Mouse (Mus musculus) cerebellum, adult 18-20 months (tissue): ENCODE measurements around the gene Reep3.

Experiments
- DNase-seq, 2 experiments: peaks; one replicate each; pipeline ENCODE4 v3.0.0; 2021

Gene Reep3

GRCm38 (mm10) chr10:67109635-67110034, 12.9 kb upstream of the Reep3 start:
- no peak for DNase-seq

GRCm38 (mm10) chr10:67108096-67108495, 11.4 kb upstream of the Reep3 start:
- no peak for DNase-seq

GRCm38 (mm10) chr10:67107017-67107761, 10.4 kb upstream of the Reep3 start:
- DNase-seq, result peak in 1 of 2 experiments; percentile 50

GRCm38 (mm10) chr10:67106400-67106799, 9.7 kb upstream of the Reep3 start:
- no peak for DNase-seq

- peak; percentile 76 to 83 for DNase-seq
Observed at GRCm38 (mm10) chr10:67105331-67106217, 8.8 kb upstream of the Reep3 start.

GRCm38 (mm10) chr10:67104543-67104942, 7.8 kb upstream of the Reep3 start:
- DNase-seq, result no peak

- DNase-seq, result peak; percentile 66 to 72
Observed at GRCm38 (mm10) chr10:67100831-67101251, 4.1 kb upstream of the Reep3 start.

GRCm38 (mm10) chr10:67100011-67100661, 3.4 kb upstream of the Reep3 start:
- DNase-seq, result peak; percentile 49 to 59

GRCm38 (mm10) chr10:67099183-67099929, 2.6 kb upstream of the Reep3 start:
- DNase-seq, result peak in 1 of 2 experiments; percentile 50

GRCm38 (mm10) chr10:67098408-67099050, 1.8 kb upstream of the Reep3 start:
- no peak for DNase-seq

- no peak for DNase-seq
Observed at GRCm38 (mm10) chr10:67097437-67098150, 849 bp upstream of the Reep3 start.

GRCm38 (mm10) chr10:67095798-67096620, 736 bp downstream of the Reep3 start, which contains the start of gene Jmjd1c:
Jmjd1c (plus strand) TSS chr10:67096125.
- peak; percentile 88 to 91 for DNase-seq

- DNase-seq, result no peak
Observed at GRCm38 (mm10) chr10:67094922-67095321, 1.8 kb downstream of the Reep3 start.

GRCm38 (mm10) chr10:67090611-67091010, 6.1 kb downstream of the Reep3 start:
- no peak for DNase-seq

- DNase-seq, result no peak
Observed at GRCm38 (mm10) chr10:67087447-67088226, 9.1 kb downstream of the Reep3 start.

- DNase-seq, result no peak
Observed at GRCm38 (mm10) chr10:67085916-67086315, 10.8 kb downstream of the Reep3 start.

- peak; percentile 82 to 84 for DNase-seq
Observed at GRCm38 (mm10) chr10:67085124-67085523, 11.6 kb downstream of the Reep3 start.

GRCm38 (mm10) chr10:67083446-67084166, 13.1 kb downstream of the Reep3 start:
- DNase-seq, result peak; percentile 87 to 91

GRCm38 (mm10) chr10:67082531-67082930, 14.2 kb downstream of the Reep3 start:
- no peak for DNase-seq
